Mouse (Mus musculus): ENCODE measurements around the gene Med11. TPM values are rescaled to one million over a fixed set of nuclear protein-coding genes. Genes with fewer than 3 reads are reported as not detected.
A peak's percentile ranks its signal among the peaks of the same experiment; 100 is the strongest.

Gene Med11
- polyA plus RNA-seq, 1 experiment, result 14.8 TPM

DNA sequence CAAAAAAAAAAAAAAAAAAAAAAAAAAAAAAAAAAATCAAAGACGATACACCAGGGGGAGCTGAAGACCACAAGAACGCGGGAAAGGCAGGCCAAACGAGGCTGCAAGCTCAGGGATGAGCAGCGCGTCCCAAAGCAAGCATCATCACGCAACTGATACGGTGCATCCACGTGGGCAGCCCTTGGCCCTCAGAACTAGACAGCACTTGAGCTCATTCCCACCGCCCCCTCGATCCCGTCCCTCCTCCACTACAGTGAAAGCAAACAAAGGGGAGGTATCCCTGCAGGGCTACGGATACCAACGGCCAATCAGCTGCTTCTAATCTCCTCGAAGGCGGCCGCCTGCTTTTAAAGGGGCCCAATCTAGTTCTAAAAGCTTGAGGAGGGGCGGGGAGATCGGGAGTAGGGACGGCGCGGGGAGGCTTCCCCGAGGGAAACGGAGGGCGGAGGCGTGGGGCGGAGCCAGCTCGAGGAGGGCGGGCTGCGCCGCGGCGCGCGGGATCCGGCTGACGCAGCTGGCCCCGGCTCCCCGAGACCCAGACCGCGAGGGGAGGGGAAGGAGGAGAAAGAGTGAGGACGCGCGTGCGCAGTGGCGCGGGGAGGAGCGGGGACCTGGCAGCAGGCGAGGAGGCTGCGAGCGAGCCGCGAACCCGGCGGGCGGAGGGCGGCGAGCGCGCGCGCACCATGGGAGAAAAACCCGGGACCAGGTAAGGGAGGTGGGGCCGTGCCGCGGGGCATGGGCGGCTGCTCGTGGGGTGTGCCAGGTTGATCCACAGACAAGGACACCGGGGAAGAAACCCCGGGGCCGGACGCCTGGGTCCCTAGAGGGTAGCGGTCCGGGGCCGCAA is 19.4 kb upstream of the Med11 start, which contains the start of gene Arrb2:
Arrb2 (plus strand) TSS at position 588 of the 847 bp plus-strand sequence.
- peaks cover 3% of the 10 kb centered on the region for H3K4me1 ChIP-seq (ENCODE audit: control insufficient read depth, insufficient read depth, low read length)
- TF ChIP-seq POLR2A (IDR thresholded peaks at IDR 0.05; ENCODE audit: extremely low read depth, insufficient read depth, low read length) (peak; percentile 76; the same call in 1 of the 2 replicates), CTCF (IDR thresholded peaks at IDR 0.05; ENCODE audit: extremely low read depth, insufficient read depth, low read length) (peak; percentile 61)
- H3K27ac ChIP-seq (ENCODE audit: insufficient read depth, low read length), result peak within 1 kb of the TSS; percentile 73
- H3K4me3 ChIP-seq (ENCODE audit: insufficient read depth, low read length), result peak within 1 kb of the TSS; percentile 30

DNA sequence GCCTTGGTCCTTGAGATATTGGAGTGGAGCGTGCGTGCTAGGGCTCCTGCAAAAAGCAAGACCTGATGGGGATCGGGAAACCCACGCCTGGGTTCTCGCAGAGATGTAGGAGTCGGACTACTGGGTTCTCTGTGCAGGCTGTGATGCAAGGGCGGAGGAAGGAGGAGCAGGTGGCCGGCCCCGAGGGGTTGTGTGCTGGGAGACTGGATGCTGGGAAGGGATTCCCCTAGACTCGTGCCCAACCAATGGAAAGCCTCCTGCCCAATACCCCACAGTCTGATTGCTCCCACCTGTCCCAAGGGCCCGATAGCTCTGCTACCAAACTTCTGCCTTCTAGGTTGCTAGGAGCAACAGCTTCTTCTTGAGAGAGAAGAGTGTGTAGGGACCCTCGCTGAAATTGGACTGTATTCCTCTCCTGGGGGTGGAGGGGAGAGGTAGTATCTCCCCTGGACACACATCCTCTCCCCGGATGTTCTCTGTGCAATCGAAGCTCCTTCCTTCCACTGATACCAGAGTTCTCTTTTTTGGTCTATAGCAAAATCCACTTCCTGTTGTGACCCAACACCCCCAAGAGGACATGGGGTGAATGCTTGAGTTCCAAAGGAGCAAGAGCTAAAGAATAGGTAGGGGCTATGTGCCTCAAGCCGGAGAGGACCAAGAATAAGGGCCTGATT is 18.7 kb upstream of the Med11 start:
- no peak for TF ChIP-seq CTCF (IDR thresholded peaks at IDR 0.05; ENCODE audit: extremely low read depth, insufficient read depth, low read length)
- TF ChIP-seq POLR2A (IDR thresholded peaks at IDR 0.05; ENCODE audit: extremely low read depth, insufficient read depth, low read length), result no peak
- peak overlapping the region; percentile 73 for H3K27ac ChIP-seq (ENCODE audit: insufficient read depth, low read length)
- H3K4me1 ChIP-seq (ENCODE audit: control insufficient read depth, insufficient read depth, low read length), result peaks cover 3% of the 10 kb centered on the region
- peak overlapping the region; percentile 30 for H3K4me3 ChIP-seq (ENCODE audit: insufficient read depth, low read length)

DNA sequence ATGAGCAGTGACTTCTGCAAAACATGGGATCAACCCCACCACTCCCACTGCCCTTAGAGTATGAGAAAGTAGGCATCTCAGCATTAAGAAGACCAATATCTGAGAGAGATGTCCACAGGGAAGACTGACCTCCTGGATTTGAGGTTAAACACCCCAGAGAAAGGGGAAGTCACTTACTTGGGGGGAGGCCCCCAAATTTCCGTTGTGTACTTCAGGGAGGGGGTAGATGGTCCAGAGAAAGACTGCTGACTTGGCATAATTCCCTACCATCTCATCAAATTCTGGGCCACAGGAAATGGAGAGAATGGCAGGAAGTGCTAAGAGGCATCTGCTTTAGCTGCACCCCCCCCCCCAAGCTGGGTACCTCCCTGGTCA is 18.2 kb upstream of the Med11 start:
- Histone ChIP-seq H3K27ac (ENCODE audit: insufficient read depth, low read length) (no peak overlapping the region), H3K4me1 (ENCODE audit: control insufficient read depth, insufficient read depth, low read length) (peaks cover 3% of the 10 kb centered on the region), H3K4me3 (ENCODE audit: insufficient read depth, low read length) (peak overlapping the region; percentile 30)
- TF ChIP-seq POLR2A (IDR thresholded peaks at IDR 0.05; ENCODE audit: extremely low read depth, insufficient read depth, low read length) (no peak), CTCF (IDR thresholded peaks at IDR 0.05; ENCODE audit: extremely low read depth, insufficient read depth, low read length) (no peak)

DNA sequence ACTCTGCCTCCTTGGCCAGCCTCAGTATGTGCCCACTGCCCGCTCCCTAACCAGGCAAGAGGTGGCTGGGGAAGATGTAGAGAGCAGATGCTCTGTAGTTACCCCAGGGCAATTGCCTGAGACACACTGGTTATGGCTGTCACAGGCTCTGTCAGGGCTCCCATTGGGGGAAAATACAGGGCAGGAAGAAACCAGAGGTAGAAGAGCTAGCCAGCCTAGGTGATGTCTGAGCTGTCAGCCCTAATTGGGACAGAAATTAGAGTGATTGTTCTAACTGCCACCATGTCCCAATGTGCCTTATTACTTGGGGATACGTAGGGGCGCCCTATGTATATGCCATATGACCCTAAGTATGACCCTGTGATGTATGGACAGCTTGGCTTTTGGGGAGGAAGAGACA is 17.8 kb upstream of the Med11 start:
- TF ChIP-seq POLR2A (IDR thresholded peaks at IDR 0.05; ENCODE audit: extremely low read depth, insufficient read depth, low read length) (no peak), CTCF (IDR thresholded peaks at IDR 0.05; ENCODE audit: extremely low read depth, insufficient read depth, low read length) (no peak)
- Histone ChIP-seq H3K4me1 (ENCODE audit: control insufficient read depth, insufficient read depth, low read length) (peaks cover 3% of the 10 kb centered on the region), H3K4me3 (ENCODE audit: insufficient read depth, low read length) (no peak overlapping the region), H3K27ac (ENCODE audit: insufficient read depth, low read length) (no peak overlapping the region)

DNA sequence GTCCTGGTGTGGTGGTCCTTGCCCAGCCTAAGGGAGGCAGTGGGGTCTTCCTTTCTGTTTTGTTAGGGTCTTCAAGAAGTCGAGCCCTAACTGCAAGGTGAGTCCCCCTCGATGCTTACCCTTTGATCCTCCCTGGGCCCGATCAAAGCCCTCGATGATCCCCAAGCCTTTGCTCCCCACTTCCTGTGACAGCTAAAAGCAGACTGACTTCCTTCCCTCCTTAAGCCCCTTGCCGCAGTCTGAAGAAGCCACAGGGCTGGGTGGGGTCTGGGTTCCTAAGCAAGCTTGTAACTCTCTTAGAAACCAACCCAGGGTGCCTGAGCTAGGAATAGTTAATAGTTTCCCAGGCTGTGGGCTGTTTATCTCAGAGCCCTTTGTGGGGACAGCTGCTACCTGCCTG is 16.2 kb upstream of the Med11 start:
- no peak overlapping the region for H3K4me3 ChIP-seq (ENCODE audit: insufficient read depth, low read length)
- H3K27ac ChIP-seq (ENCODE audit: insufficient read depth, low read length), result no peak overlapping the region
- H3K4me1 ChIP-seq (ENCODE audit: control insufficient read depth, insufficient read depth, low read length), result peaks cover 3% of the 10 kb centered on the region
- TF ChIP-seq CTCF (IDR thresholded peaks at IDR 0.05; ENCODE audit: extremely low read depth, insufficient read depth, low read length) (no peak), POLR2A (IDR thresholded peaks at IDR 0.05; ENCODE audit: extremely low read depth, insufficient read depth, low read length) (no peak)

DNA sequence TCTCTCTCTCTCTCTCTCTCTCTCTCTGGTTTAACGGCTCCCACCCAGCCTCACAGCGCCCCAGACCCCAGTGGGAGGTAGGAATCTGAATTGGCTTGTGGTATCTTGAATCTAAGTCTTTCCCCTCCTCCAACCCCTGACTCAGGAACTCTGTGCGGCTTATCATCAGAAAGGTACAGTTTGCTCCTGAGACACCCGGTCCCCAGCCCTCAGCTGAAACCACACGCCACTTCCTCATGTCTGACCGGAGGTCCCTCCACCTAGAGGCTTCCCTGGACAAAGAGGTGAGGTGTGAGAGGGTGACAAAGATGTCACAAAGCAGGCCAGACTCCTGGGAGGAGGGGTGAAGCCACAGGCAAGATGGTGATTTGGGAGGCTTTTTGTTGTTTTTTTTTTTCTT is 14.3 kb upstream of the Med11 start:
- TF ChIP-seq POLR2A (IDR thresholded peaks at IDR 0.05; ENCODE audit: extremely low read depth, insufficient read depth, low read length), result no peak
- TF ChIP-seq CTCF (IDR thresholded peaks at IDR 0.05; ENCODE audit: extremely low read depth, insufficient read depth, low read length), result no peak
- Histone ChIP-seq H3K4me1 (ENCODE audit: control insufficient read depth, insufficient read depth, low read length) (peaks cover 3% of the 10 kb centered on the region), H3K27ac (ENCODE audit: insufficient read depth, low read length) (no peak overlapping the region), H3K4me3 (ENCODE audit: insufficient read depth, low read length) (no peak overlapping the region)

DNA sequence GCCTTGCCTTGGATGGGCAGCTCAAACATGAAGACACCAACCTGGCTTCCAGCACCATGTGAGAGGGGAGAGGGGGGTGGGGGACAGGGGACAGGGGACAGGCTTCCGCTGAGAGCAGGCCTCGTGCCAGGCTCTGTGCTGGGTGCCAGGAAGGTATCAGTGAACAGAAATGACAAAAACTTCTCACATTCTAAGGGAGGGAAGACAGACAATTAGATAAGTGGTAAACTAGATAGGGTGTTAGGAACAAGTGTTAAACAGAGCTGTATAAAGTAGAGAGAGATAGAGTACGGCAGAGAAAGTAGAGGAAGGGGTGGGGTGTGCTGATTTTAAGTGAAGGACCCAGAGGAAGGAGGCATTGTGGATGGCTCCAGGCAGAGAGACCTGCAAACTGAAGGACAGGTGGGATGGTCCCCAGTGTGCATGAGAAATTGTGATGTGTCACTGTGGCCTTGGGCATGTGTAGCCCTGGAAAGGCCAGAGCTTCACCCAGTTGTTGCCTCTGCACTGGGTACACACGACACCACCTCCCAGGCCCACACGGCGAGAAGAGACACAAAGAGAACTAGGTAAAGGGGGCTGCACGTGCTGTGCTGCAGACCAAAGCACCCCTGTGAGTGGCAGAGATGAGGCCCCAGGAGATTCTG is 12.9 kb upstream of the Med11 start:
- H3K27ac ChIP-seq (ENCODE audit: insufficient read depth, low read length), result no peak overlapping the region
- TF ChIP-seq CTCF (IDR thresholded peaks at IDR 0.05; ENCODE audit: extremely low read depth, insufficient read depth, low read length), result no peak
- TF ChIP-seq POLR2A (IDR thresholded peaks at IDR 0.05; ENCODE audit: extremely low read depth, insufficient read depth, low read length), result no peak
- no peaks in the 10 kb centered on the region for H3K4me1 ChIP-seq (ENCODE audit: control insufficient read depth, insufficient read depth, low read length)
- no peak overlapping the region for H3K4me3 ChIP-seq (ENCODE audit: insufficient read depth, low read length)

DNA sequence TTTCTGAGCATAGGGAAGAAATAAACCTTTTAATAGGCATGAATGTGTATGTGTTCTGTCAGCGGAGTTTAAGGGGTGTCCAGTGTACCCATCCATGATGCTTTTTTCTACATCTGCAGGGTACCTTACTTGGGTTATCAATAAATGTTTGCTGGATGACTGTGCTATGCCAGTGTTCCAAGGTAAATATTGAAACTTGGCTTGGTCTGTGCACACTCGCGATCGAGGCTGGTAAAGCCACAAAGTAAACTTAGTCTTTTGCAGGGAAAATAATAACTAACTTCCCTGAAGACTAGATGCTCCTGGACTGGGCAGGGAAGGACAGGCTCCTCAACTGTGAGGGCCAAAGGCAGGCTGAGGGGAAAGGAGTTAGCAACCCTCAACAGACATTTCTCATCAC is 11.1 kb upstream of the Med11 start:
- Histone ChIP-seq H3K4me1 (ENCODE audit: control insufficient read depth, insufficient read depth, low read length) (no peaks in the 10 kb centered on the region), H3K4me3 (ENCODE audit: insufficient read depth, low read length) (no peak overlapping the region), H3K27ac (ENCODE audit: insufficient read depth, low read length) (no peak overlapping the region)
- TF ChIP-seq CTCF (IDR thresholded peaks at IDR 0.05; ENCODE audit: extremely low read depth, insufficient read depth, low read length), result no peak
- TF ChIP-seq POLR2A (IDR thresholded peaks at IDR 0.05; ENCODE audit: extremely low read depth, insufficient read depth, low read length), result no peak

DNA sequence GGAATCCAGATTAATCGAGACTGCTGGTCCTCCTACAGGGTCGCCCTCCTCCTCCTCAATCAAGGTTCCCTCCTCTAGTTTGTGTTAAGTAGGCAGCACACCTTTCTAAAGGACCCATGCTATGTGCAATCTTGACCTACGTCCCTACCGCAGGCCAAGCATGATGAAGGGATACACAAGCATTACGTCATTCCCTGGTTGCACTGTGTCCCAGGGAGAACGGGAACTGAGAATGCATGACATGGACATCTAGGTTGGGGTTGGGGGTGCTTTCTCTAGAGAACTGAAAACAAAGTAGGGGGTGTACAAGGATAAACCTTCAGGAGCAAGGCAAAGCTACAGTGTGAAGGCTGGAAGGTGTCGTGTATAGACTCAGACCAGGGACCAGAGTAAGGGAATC is 9.8 kb upstream of the Med11 start:
- no peak overlapping the region for H3K27ac ChIP-seq (ENCODE audit: insufficient read depth, low read length)
- H3K4me3 ChIP-seq (ENCODE audit: insufficient read depth, low read length), result no peak overlapping the region
- no peaks in the 10 kb centered on the region for H3K4me1 ChIP-seq (ENCODE audit: control insufficient read depth, insufficient read depth, low read length)
- TF ChIP-seq POLR2A (IDR thresholded peaks at IDR 0.05; ENCODE audit: extremely low read depth, insufficient read depth, low read length) (no peak), CTCF (IDR thresholded peaks at IDR 0.05; ENCODE audit: extremely low read depth, insufficient read depth, low read length) (no peak)
